Mouse (Mus musculus) urinary bladder, postnatal 36 days (tissue): ENCODE measurements around the gene Fgf22.
"Not testable (repeated sequence)": the region's sequence is repeated elsewhere in the genome, so short reads cannot be mapped to it uniquely, and the experiment has no call there.

Source experiments
- DNase-seq, 2 experiments: peaks; one replicate each; pipeline ENCODE4 v3.0.0; 2022; ENCODE audit warnings: low spot score in 2 of 2, mixed read lengths in 1 of 2

The Fgf22 gene

GRCm38 (mm10) chr10:79732500-79732899 lies 22.4 kb upstream of the Fgf22 start:
- DNase-seq = no peak

GRCm38 (mm10) chr10:79733847-79734246 lies 21.0 kb upstream of the Fgf22 start:
- DNase-seq = no peak

- no peak for DNase-seq
Measured at GRCm38 (mm10) chr10:79735361-79735760, 19.5 kb upstream of the Fgf22 start.

GRCm38 (mm10) chr10:79736706-79737105 lies 18.2 kb upstream of the Fgf22 start:
- no peak for DNase-seq

GRCm38 (mm10) chr10:79738259-79738658 lies 16.6 kb upstream of the Fgf22 start:
- no peak for DNase-seq

- DNase-seq = no peak
Measured at GRCm38 (mm10) chr10:79739234-79739633, 15.6 kb upstream of the Fgf22 start.

- DNase-seq = no peak
Measured at GRCm38 (mm10) chr10:79740863-79741262, 14.0 kb upstream of the Fgf22 start.

- DNase-seq = no peak
Measured at GRCm38 (mm10) chr10:79743161-79743560, 11.7 kb upstream of the Fgf22 start.

GRCm38 (mm10) chr10:79743650-79744365 lies 11.1 kb upstream of the Fgf22 start:
- no peak for DNase-seq

- DNase-seq = no peak
Measured at GRCm38 (mm10) chr10:79745411-79745810, 9.5 kb upstream of the Fgf22 start.

- peak; percentile 84 to 95 for DNase-seq
Measured at GRCm38 (mm10) chr10:79745898-79746773, 8.7 kb upstream of the Fgf22 start, which contains the start of gene Polrmt. TSS of gene Polrmt (minus strand) at chr10:79746581.

- DNase-seq = no peak
Measured at GRCm38 (mm10) chr10:79746774-79747151, 8.1 kb upstream of the Fgf22 start.

- no peak for DNase-seq
Measured at GRCm38 (mm10) chr10:79748496-79748895, 6.4 kb upstream of the Fgf22 start.

- DNase-seq = no peak
Measured at GRCm38 (mm10) chr10:79755854-79756253, 978 bp downstream of the Fgf22 start.

GRCm38 (mm10) chr10:79756660-79757059 lies 1.8 kb downstream of the Fgf22 start:
- no peak for DNase-seq

GRCm38 (mm10) chr10:79759675-79760074 lies 4.8 kb downstream of the Fgf22 start:
- not testable (repeated sequence) for DNase-seq

- DNase-seq = no peak
Measured at GRCm38 (mm10) chr10:79760603-79761143, 5.8 kb downstream of the Fgf22 start.

GRCm38 (mm10) chr10:79762875-79763274 lies 8.0 kb downstream of the Fgf22 start:
- DNase-seq = no peak

- DNase-seq = peak; percentile 25 to 48
Measured at GRCm38 (mm10) chr10:79764234-79764633, 9.4 kb downstream of the Fgf22 start.

GRCm38 (mm10) chr10:79765228-79765745 lies 10.4 kb downstream of the Fgf22 start:
- DNase-seq = no peak

GRCm38 (mm10) chr10:79766001-79766507 lies 11.2 kb downstream of the Fgf22 start:
- DNase-seq = no peak
